Mouse (Mus musculus): ENCODE measurements around the gene Gm28053. TPM values are rescaled to one million over a fixed set of nuclear protein-coding genes. Genes with fewer than 3 reads are reported as not detected.
"Not testable (repeated sequence)": the region's sequence is repeated elsewhere in the genome, so short reads cannot be mapped to it uniquely, and the experiment has no call there.

Gm28053 gene
- polyA plus RNA-seq, 1 experiment from 2014 or later = 2.2 TPM

- DNase-seq (ENCODE audit: low spot score) = no peak
- Histone ChIP-seq H3K4me2 (no peak overlapping the region), H3K4me1 (replicated peaks; ENCODE audit: control insufficient read depth, insufficient read depth, low read length) (0 out of 2 replicates have a peak, but pooled peaks cover 8% of the 10 kb centered on the region), H3K27ac (ENCODE audit: low read depth, low read length) (no peak overlapping the region), H3K9me3 (ENCODE audit: control insufficient read depth, low read length) (no peaks in the 10 kb centered on the region), H3K9ac (ENCODE audit: low read depth, low read length) (no peak overlapping the region), H3K36me3 (ENCODE audit: control insufficient read depth, insufficient read depth, low read length) (0 out of 2 replicates have a peak, but pooled peaks cover 2% of the 10 kb centered on the region), H3K4me3 (ENCODE audit: low read depth, low read length) (no peak overlapping the region), H3K27me3 (replicated peaks; ENCODE audit: control insufficient read depth, insufficient read depth, low read length) (no peaks in the 10 kb centered on the region)
- 51% methylated on average over 4 of the region's 4 CpGs for WGBS
- ATAC-seq (replicated peaks; ENCODE audit: low FRiP score) = no peak
Observed at GRCm38 (mm10) chr6:48678391-48678790, 40.0 kb upstream of the Gm28053 start.

- H3K4me2 ChIP-seq = no peak overlapping the region
- DNase-seq (ENCODE audit: low spot score) = no peak
- no peak overlapping the region for H3K9ac ChIP-seq (ENCODE audit: low read depth, low read length)
- no peaks in the 10 kb centered on the region for H3K9me3 ChIP-seq (ENCODE audit: control insufficient read depth, low read length)
- no peak for ATAC-seq (replicated peaks; ENCODE audit: low FRiP score)
- 0 out of 2 replicates have a peak, but pooled peaks cover 8% of the 10 kb centered on the region for H3K4me1 ChIP-seq (replicated peaks; ENCODE audit: control insufficient read depth, insufficient read depth, low read length)
- WGBS = 67% methylated on average over 6 of the region's 6 CpGs
- no peak overlapping the region for H3K27ac ChIP-seq (ENCODE audit: low read depth, low read length)
- no peaks in the 10 kb centered on the region for H3K27me3 ChIP-seq (replicated peaks; ENCODE audit: control insufficient read depth, insufficient read depth, low read length)
- 0 out of 2 replicates have a peak, but pooled peaks cover 2% of the 10 kb centered on the region for H3K36me3 ChIP-seq (ENCODE audit: control insufficient read depth, insufficient read depth, low read length)
- no peak overlapping the region for H3K4me3 ChIP-seq (ENCODE audit: low read depth, low read length)
Observed at GRCm38 (mm10) chr6:48679701-48680100, 38.7 kb upstream of the Gm28053 start.

- Histone ChIP-seq H3K27ac (ENCODE audit: low read depth, low read length) (no peak overlapping the region), H3K36me3 (ENCODE audit: control insufficient read depth, insufficient read depth, low read length) (0 out of 2 replicates have a peak, but pooled peaks cover 2% of the 10 kb centered on the region), H3K9me3 (ENCODE audit: control insufficient read depth, low read length) (no peaks in the 10 kb centered on the region), H3K9ac (ENCODE audit: low read depth, low read length) (no peak overlapping the region), H3K4me1 (replicated peaks; ENCODE audit: control insufficient read depth, insufficient read depth, low read length) (0 out of 2 replicates have a peak, but pooled peaks cover 8% of the 10 kb centered on the region), H3K4me3 (ENCODE audit: low read depth, low read length) (no peak overlapping the region), H3K27me3 (replicated peaks; ENCODE audit: control insufficient read depth, insufficient read depth, low read length) (no peaks in the 10 kb centered on the region), H3K4me2 (no peak overlapping the region)
- DNase-seq (ENCODE audit: low spot score) = no peak
- 72% methylated on average over 5 of the region's 5 CpGs for WGBS
- ATAC-seq (replicated peaks; ENCODE audit: low FRiP score) = no peak
Observed at GRCm38 (mm10) chr6:48680421-48680820, 38.0 kb upstream of the Gm28053 start.

- Histone ChIP-seq H3K4me1 (replicated peaks; ENCODE audit: control insufficient read depth, insufficient read depth, low read length) (0 out of 2 replicates have a peak, but pooled peaks cover 1% of the 10 kb centered on the region), H3K4me3 (ENCODE audit: low read depth, low read length) (no peak overlapping the region), H3K36me3 (ENCODE audit: control insufficient read depth, insufficient read depth, low read length) (0 out of 2 replicates have a peak, but pooled peaks cover 2% of the 10 kb centered on the region), H3K9me3 (ENCODE audit: control insufficient read depth, low read length) (no peaks in the 10 kb centered on the region), H3K27me3 (replicated peaks; ENCODE audit: control insufficient read depth, insufficient read depth, low read length) (no peaks in the 10 kb centered on the region), H3K27ac (ENCODE audit: low read depth, low read length) (no peak overlapping the region), H3K9ac (ENCODE audit: low read depth, low read length) (no peak overlapping the region), H3K4me2 (no peak overlapping the region)
- DNase-seq (ENCODE audit: low spot score) (no peak), ATAC-seq (replicated peaks; ENCODE audit: low FRiP score) (no peak)
- 40% methylated on average over 3 of the region's 3 CpGs for WGBS
Observed at GRCm38 (mm10) chr6:48681472-48682090, 36.8 kb upstream of the Gm28053 start.

- WGBS = 72% methylated on average over 4 of the region's 4 CpGs
- no peak overlapping the region for H3K4me3 ChIP-seq (ENCODE audit: low read depth, low read length)
- DNase-seq (ENCODE audit: low spot score) (no peak), ATAC-seq (replicated peaks; ENCODE audit: low FRiP score) (no peak)
- no peak overlapping the region for H3K4me2 ChIP-seq
- no peak overlapping the region for H3K27ac ChIP-seq (ENCODE audit: low read depth, low read length)
- no peaks in the 10 kb centered on the region for H3K27me3 ChIP-seq (replicated peaks; ENCODE audit: control insufficient read depth, insufficient read depth, low read length)
- 0 out of 2 replicates have a peak, but pooled peaks cover 2% of the 10 kb centered on the region for H3K36me3 ChIP-seq (ENCODE audit: control insufficient read depth, insufficient read depth, low read length)
- H3K4me1 ChIP-seq (replicated peaks; ENCODE audit: control insufficient read depth, insufficient read depth, low read length) = no peaks in the 10 kb centered on the region
- no peak overlapping the region for H3K9ac ChIP-seq (ENCODE audit: low read depth, low read length)
- H3K9me3 ChIP-seq (ENCODE audit: control insufficient read depth, low read length) = no peaks in the 10 kb centered on the region
Observed at GRCm38 (mm10) chr6:48682271-48682670, 36.1 kb upstream of the Gm28053 start.

- ATAC-seq (replicated peaks; ENCODE audit: low FRiP score) = not testable (repeated sequence)
- WGBS = 98% methylated on average over 3 of the region's 4 CpGs
Observed at GRCm38 (mm10) chr6:48683263-48683821, 35.1 kb upstream of the Gm28053 start.

GRCm38 (mm10) chr6:48684319-48684718 lies 34.1 kb upstream of the Gm28053 start, which contains the start of gene Gimap4:
Gene Gimap4 (plus strand): TSS chr6:48684549.
- H3K4me1 ChIP-seq (replicated peaks; ENCODE audit: control insufficient read depth, insufficient read depth, low read length) = no peaks in the 10 kb centered on the region
- H3K9me3 ChIP-seq (ENCODE audit: control insufficient read depth, low read length) = no peaks in the 10 kb centered on the region
- H3K4me3 ChIP-seq (ENCODE audit: low read depth, low read length) = no peak within 1 kb of the TSS
- 59% methylated on average over 5 of the region's 5 CpGs for WGBS
- H3K4me2 ChIP-seq = peak within 1 kb of the TSS; percentile 9; the same call in 1 of the 2 replicates
- no peaks in the 10 kb centered on the region for H3K36me3 ChIP-seq (ENCODE audit: control insufficient read depth, insufficient read depth, low read length)
- H3K9ac ChIP-seq (ENCODE audit: low read depth, low read length) = no peak within 1 kb of the TSS
- no peak for ATAC-seq (replicated peaks; ENCODE audit: low FRiP score)
- no peak for DNase-seq (ENCODE audit: low spot score)
- no peaks in the 10 kb centered on the region for H3K27me3 ChIP-seq (replicated peaks; ENCODE audit: control insufficient read depth, insufficient read depth, low read length)
- H3K27ac ChIP-seq (ENCODE audit: low read depth, low read length) = no peak within 1 kb of the TSS

More at GRCm38 (mm10) chr6:48683263-48683821, 35.1 kb upstream of the Gm28053 start:
- H3K27me3 ChIP-seq (replicated peaks; ENCODE audit: control insufficient read depth, insufficient read depth, low read length); H3K4me3 ChIP-seq (ENCODE audit: low read depth, low read length); H3K9me3 ChIP-seq (ENCODE audit: control insufficient read depth, low read length); H3K4me2 ChIP-seq; H3K36me3 ChIP-seq (ENCODE audit: control insufficient read depth, insufficient read depth, low read length); H3K9ac ChIP-seq (ENCODE audit: low read depth, low read length); H3K4me1 ChIP-seq (replicated peaks; ENCODE audit: control insufficient read depth, insufficient read depth, low read length); DNase-seq (ENCODE audit: low spot score); H3K27ac ChIP-seq (ENCODE audit: low read depth, low read length): not testable (repeated sequence)

- Histone ChIP-seq H3K4me3 (ENCODE audit: low read depth, low read length) (no peak overlapping the region), H3K9me3 (ENCODE audit: control insufficient read depth, low read length) (no peaks in the 10 kb centered on the region), H3K4me1 (replicated peaks; ENCODE audit: control insufficient read depth, insufficient read depth, low read length) (no peaks in the 10 kb centered on the region), H3K36me3 (ENCODE audit: control insufficient read depth, insufficient read depth, low read length) (no peaks in the 10 kb centered on the region), H3K27me3 (replicated peaks; ENCODE audit: control insufficient read depth, insufficient read depth, low read length) (no peaks in the 10 kb centered on the region), H3K4me2 (no peak overlapping the region; the same call in 1 of the 2 replicates), H3K27ac (ENCODE audit: low read depth, low read length) (no peak overlapping the region), H3K9ac (ENCODE audit: low read depth, low read length) (no peak overlapping the region)
- WGBS = 56% methylated on average over 4 of the region's 4 CpGs
- ATAC-seq (replicated peaks; ENCODE audit: low FRiP score) (no peak), DNase-seq (ENCODE audit: low spot score) (no peak)
Observed at GRCm38 (mm10) chr6:48684806-48685205, 33.6 kb upstream of the Gm28053 start.

- H3K27me3 ChIP-seq (replicated peaks; ENCODE audit: control insufficient read depth, insufficient read depth, low read length) = no peaks in the 10 kb centered on the region
- H3K4me2 ChIP-seq = peak overlapping the region; percentile 9; the same call in 1 of the 2 replicates
- ATAC-seq (replicated peaks; ENCODE audit: low FRiP score) = no peak
- no peaks in the 10 kb centered on the region for H3K4me1 ChIP-seq (replicated peaks; ENCODE audit: control insufficient read depth, insufficient read depth, low read length)
- H3K9me3 ChIP-seq (ENCODE audit: control insufficient read depth, low read length) = no peaks in the 10 kb centered on the region
- H3K36me3 ChIP-seq (ENCODE audit: control insufficient read depth, insufficient read depth, low read length) = no peaks in the 10 kb centered on the region
- no peak for DNase-seq (ENCODE audit: low spot score)
- H3K9ac ChIP-seq (ENCODE audit: low read depth, low read length) = no peak overlapping the region
- H3K4me3 ChIP-seq (ENCODE audit: low read depth, low read length) = no peak overlapping the region
- no peak overlapping the region for H3K27ac ChIP-seq (ENCODE audit: low read depth, low read length)
- 72% methylated on average over 2 of the region's 2 CpGs for WGBS
Observed at GRCm38 (mm10) chr6:48685251-48685650, 33.2 kb upstream of the Gm28053 start.

Data from liver, embryonic 11.5 days (tissue).